Mouse (Mus musculus) hindbrain, embryonic 12.5 days (tissue): ENCODE data around the gene G6pc. TPM values are rescaled to one million over a fixed set of nuclear protein-coding genes. Genes with fewer than 3 reads are reported as not detected.
"Not testable (repeated sequence)": the region's sequence is repeated elsewhere in the genome, so short reads cannot be mapped to it uniquely, and the experiment has no call there.

Experiments
- ATAC-seq: fragments of 200-750 bp; cut with Nextera tagmentation; 2 replicates; pipeline ENCODE4 v1.8.0; 2017; ENCODE audit warnings: moderate TSS enrichment; ENCODE audit not compliant: low FRiP score
- H3K27ac ChIP-seq: fragments of 300-500 bp; sonication (generic); 2 replicates; pipeline ENCODE4 v1.5.1; 2016; ENCODE audit warnings: mild to moderate bottlenecking
- H3K27me3 ChIP-seq: fragments of 300-500 bp; sonication (generic); 2 replicates; pipeline ENCODE4 v1.6.1; 2016; ENCODE audit warnings: mild to moderate bottlenecking
- H3K36me3 ChIP-seq: fragments of 300-500 bp; sonication (generic); 2 replicates; pipeline ENCODE4 v1.6.1; 2016; ENCODE audit warnings: mild to moderate bottlenecking
- H3K4me1 ChIP-seq: fragments of 300-500 bp; sonication (generic); 2 replicates; pipeline ENCODE4 v1.6.1; 2016
- H3K4me2 ChIP-seq: fragments of 300-500 bp; sonication (generic); replicated peaks from 2 replicates; pipeline ENCODE4 v1.6.1; 2016; ENCODE audit warnings: mild to moderate bottlenecking
- H3K4me3 ChIP-seq: fragments of 300-500 bp; sonication (generic); 2 replicates; pipeline ENCODE4 v1.5.1; 2016; ENCODE audit warnings: mild to moderate bottlenecking
- H3K9ac ChIP-seq: fragments of 300-500 bp; sonication (generic); 2 replicates; pipeline ENCODE4 v1.6.1; 2016; ENCODE audit warnings: mild to moderate bottlenecking, moderate library complexity
- H3K9me3 ChIP-seq: fragments of 300-500 bp; sonication (generic); replicated peaks from 2 replicates; pipeline ENCODE4 v1.6.1; 2016; ENCODE audit warnings: mild to moderate bottlenecking
- WGBS: fragments of 180-500 bp; shearing (Covaris S2); methylation state at CpG from one replicate; pipeline ENCODE4 v1.1.7; 2016; 5-methylcytosine and 5-hydroxymethylcytosine counted together
- polyA plus RNA-seq: library from polyadenylated mRNA; unstranded; fragments of >200 nt; fragmentation: Nextera tagmentation; extraction: Ambion mirVana; gene quantifications from 2 replicates; pipeline ENCODE4 v1.2.1, GENCODE M21; 2016

Gene G6pc
- polyA plus RNA-seq, 1 experiment from 2014 or later, result not detected

GRCm38 (mm10) chr11:101360651-101361113 is 6.7 kb upstream of the G6pc start:
- 61% methylated on average over 3 of the region's 3 CpGs for WGBS
- H3K9ac ChIP-seq, result no peak overlapping the region
- ATAC-seq, result no peak

GRCm38 (mm10) chr11:101364531-101364931 is 2.8 kb upstream of the G6pc start:
- 81% methylated on average over 5 of the region's 5 CpGs for WGBS
- ATAC-seq, result no peak
- H3K36me3 ChIP-seq, result no peaks in the 10 kb centered on the region
- H3K27ac ChIP-seq, result no peak overlapping the region
- H3K9ac ChIP-seq, result no peak overlapping the region
- no peak overlapping the region for H3K4me2 ChIP-seq
- no peak overlapping the region for H3K4me3 ChIP-seq
- H3K27me3 ChIP-seq, result no peaks in the 10 kb centered on the region
- no peaks in the 10 kb centered on the region for H3K4me1 ChIP-seq
- H3K9me3 ChIP-seq, result no peaks in the 10 kb centered on the region

More at GRCm38 (mm10) chr11:101360651-101361113, 6.7 kb upstream of the G6pc start:
- Histone ChIP-seq H3K36me3 (no peaks in the 10 kb centered on the region), H3K4me2 (no peak overlapping the region), H3K27ac (0 out of 2 replicates have a peak overlapping the region, but pooled peaks have one; percentile 30), H3K9me3 (no peaks in the 10 kb centered on the region), H3K27me3 (no peaks in the 10 kb centered on the region), H3K4me1 (no peaks in the 10 kb centered on the region), H3K4me3 (no peak overlapping the region)

- WGBS, result 79% methylated on average over 5 of the region's 5 CpGs
- Histone ChIP-seq H3K36me3 (no peaks in the 10 kb centered on the region), H3K27me3 (no peaks in the 10 kb centered on the region), H3K27ac (no peak overlapping the region), H3K4me3 (no peak overlapping the region), H3K4me2 (no peak overlapping the region), H3K9ac (no peak overlapping the region), H3K9me3 (no peaks in the 10 kb centered on the region), H3K4me1 (no peaks in the 10 kb centered on the region)
- no peak for ATAC-seq
These were observed 2.8 kb downstream of the G6pc start for GRCm38 (mm10) chr11:101370141-101370540.

- Histone ChIP-seq H3K4me3 (no peak overlapping the region), H3K9ac (no peak overlapping the region), H3K4me1 (no peaks in the 10 kb centered on the region), H3K36me3 (no peaks in the 10 kb centered on the region), H3K27ac (no peak overlapping the region), H3K4me2 (no peak overlapping the region), H3K27me3 (no peaks in the 10 kb centered on the region), H3K9me3 (no peaks in the 10 kb centered on the region)
- 76% methylated on average over 7 of the region's 7 CpGs for WGBS
- no peak for ATAC-seq
These were observed 7.1 kb downstream of the G6pc start for GRCm38 (mm10) chr11:101374421-101374938.

- not testable (repeated sequence) for H3K4me1 ChIP-seq, H3K4me2 ChIP-seq, ATAC-seq, H3K9me3 ChIP-seq, H3K9ac ChIP-seq, H3K27me3 ChIP-seq, H3K4me3 ChIP-seq, H3K36me3 ChIP-seq, H3K27ac ChIP-seq
- WGBS, result 91% methylated on average over 8 of the region's 8 CpGs
These were observed 10.8 kb downstream of the G6pc start for GRCm38 (mm10) chr11:101378196-101378595.

- Histone ChIP-seq H3K9ac (no peak overlapping the region), H3K4me2 (no peak overlapping the region), H3K27ac (no peak overlapping the region), H3K36me3 (no peaks in the 10 kb centered on the region), H3K9me3 (no peaks in the 10 kb centered on the region), H3K4me1 (no peaks in the 10 kb centered on the region), H3K4me3 (no peak overlapping the region), H3K27me3 (no peaks in the 10 kb centered on the region)
- no peak for ATAC-seq
- 87% methylated on average over 6 of the region's 6 CpGs for WGBS
These were observed 11.6 kb downstream of the G6pc start for GRCm38 (mm10) chr11:101378926-101379325.

- ATAC-seq, result no peak
- no peaks in the 10 kb centered on the region for H3K27me3 ChIP-seq
- H3K9me3 ChIP-seq, result no peaks in the 10 kb centered on the region
- no peak overlapping the region for H3K27ac ChIP-seq
- H3K4me2 ChIP-seq, result no peak overlapping the region
- H3K4me1 ChIP-seq, result no peaks in the 10 kb centered on the region
- no peak overlapping the region for H3K9ac ChIP-seq
- H3K36me3 ChIP-seq, result no peaks in the 10 kb centered on the region
- WGBS, result 14% methylated on average over 4 of the region's 4 CpGs
- no peak overlapping the region for H3K4me3 ChIP-seq
These were observed 14.5 kb downstream of the G6pc start for GRCm38 (mm10) chr11:101381817-101382216.

- ATAC-seq, result no peak
- Histone ChIP-seq H3K4me3 (no peak overlapping the region), H3K27ac (no peak overlapping the region), H3K9me3 (no peaks in the 10 kb centered on the region), H3K36me3 (no peaks in the 10 kb centered on the region), H3K4me1 (no peaks in the 10 kb centered on the region), H3K9ac (no peak overlapping the region), H3K4me2 (no peak overlapping the region), H3K27me3 (no peaks in the 10 kb centered on the region)
- 5% methylated on average over 8 of the region's 8 CpGs for WGBS
These were observed 27.7 kb downstream of the G6pc start for GRCm38 (mm10) chr11:101395110-101395509.

GRCm38 (mm10) chr11:101415306-101415705 is 47.9 kb downstream of the G6pc start:
- Histone ChIP-seq H3K9ac (no peak overlapping the region), H3K4me1 (peaks cover 6% of the 10 kb centered on the region), H3K4me2 (no peak overlapping the region), H3K9me3 (no peaks in the 10 kb centered on the region), H3K4me3 (no peak overlapping the region), H3K36me3 (peaks cover 35% of the 10 kb centered on the region), H3K27ac (no peak overlapping the region), H3K27me3 (no peaks in the 10 kb centered on the region)
- WGBS, result 90% methylated on average over 2 of the region's 2 CpGs
- ATAC-seq, result no peak

GRCm38 (mm10) chr11:101416433-101417100 is 49.2 kb downstream of the G6pc start:
- Histone ChIP-seq H3K36me3 (peaks cover 23% of the 10 kb centered on the region), H3K4me3 (peak overlapping the region; percentile 87), H3K27ac (peak overlapping the region; percentile 86), H3K27me3 (no peaks in the 10 kb centered on the region), H3K4me1 (peaks cover 6% of the 10 kb centered on the region), H3K9me3 (no peaks in the 10 kb centered on the region), H3K4me2 (peak overlapping the region; percentile 70), H3K9ac (peak overlapping the region; percentile 87)
- 3% methylated on average over 11 of the region's 11 CpGs for WGBS
- peak; percentile 55 for ATAC-seq

- H3K9ac ChIP-seq, result peak within 1 kb of the TSS; percentile 87
- peak; percentile 79 for ATAC-seq
- H3K4me2 ChIP-seq, result peak within 1 kb of the TSS; percentile 70
- no peaks in the 10 kb centered on the region for H3K27me3 ChIP-seq
- H3K9me3 ChIP-seq, result no peaks in the 10 kb centered on the region
- H3K4me3 ChIP-seq, result peak within 1 kb of the TSS; percentile 87
- H3K4me1 ChIP-seq, result peaks cover 6% of the 10 kb centered on the region
- peaks cover 16% of the 10 kb centered on the region for H3K36me3 ChIP-seq
- peak within 1 kb of the TSS; percentile 86 for H3K27ac ChIP-seq
- WGBS, result under 1% methylated on average over 45 of the region's 45 CpGs
These were observed 49.9 kb downstream of the G6pc start, which contains the start of gene Aarsd1 for GRCm38 (mm10) chr11:101417101-101417855. Gene Aarsd1 (minus strand): TSS chr11:101417615.

GRCm38 (mm10) chr11:101418991-101419390 is 51.6 kb downstream of the G6pc start:
- Histone ChIP-seq H3K4me3 (no peak overlapping the region), H3K27ac (no peak overlapping the region), H3K9me3 (no peaks in the 10 kb centered on the region), H3K4me1 (peaks cover 11% of the 10 kb centered on the region), H3K36me3 (no peaks in the 10 kb centered on the region), H3K27me3 (0 out of 2 replicates have a peak, but pooled peaks cover 4% of the 10 kb centered on the region), H3K9ac (no peak overlapping the region), H3K4me2 (no peak overlapping the region)
- ATAC-seq, result no peak
- WGBS, result 57% methylated on average over 6 of the region's 6 CpGs
